Mouse (Mus musculus): Measurements from ENCODE around the gene Irf4.

DNA sequence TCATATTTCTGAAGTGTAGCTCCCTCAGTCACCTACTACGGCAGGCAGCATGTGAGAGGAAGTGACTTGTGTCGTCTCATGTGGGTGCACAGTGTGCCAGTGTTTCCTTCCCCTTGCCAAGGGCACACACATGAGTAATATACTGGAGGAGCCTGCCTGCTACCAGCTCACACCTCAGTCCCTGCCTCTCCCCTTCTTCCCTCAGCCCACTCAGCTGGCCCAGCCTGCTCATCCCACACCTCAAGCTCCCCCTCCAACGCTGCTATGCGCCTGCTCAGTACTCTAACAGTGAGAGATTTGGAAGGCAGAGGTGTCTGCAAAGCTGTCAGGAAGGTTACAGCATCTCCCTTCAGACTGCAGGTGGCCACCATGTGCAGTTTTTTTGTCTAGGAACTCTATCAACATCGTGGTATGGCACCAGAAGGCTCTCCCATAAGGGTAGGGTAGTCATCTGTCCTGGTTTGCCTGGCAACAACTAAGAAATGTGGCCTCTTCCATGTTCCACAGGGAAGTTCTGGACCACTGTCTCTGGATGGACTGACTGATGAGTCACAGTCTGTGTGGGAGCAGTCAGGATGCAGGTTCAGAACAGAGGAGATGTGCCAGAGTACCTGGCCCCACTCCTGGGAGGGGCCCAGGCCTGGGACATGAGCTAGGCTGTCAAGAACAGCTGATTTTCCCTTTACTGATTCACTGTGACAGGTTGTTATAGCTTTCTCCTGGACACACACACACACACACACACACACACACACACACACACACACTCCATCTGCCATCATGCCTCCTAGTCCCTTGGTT, 37.4 kb downstream of the Irf4 start:
- TF ChIP-seq CTCF (IDR thresholded peaks at IDR 0.05; ENCODE audit: insufficient read depth, low read length) (no peak), POLR2A (IDR thresholded peaks at IDR 0.05; ENCODE audit: borderline replicate concordance, extremely low read depth, low read depth, low read length) (no peak)

Measured in lung, adult 2 months (tissue).